Mouse (Mus musculus): Measurements from ENCODE around the gene Wscd2. TPM values are rescaled to one million over a fixed set of nuclear protein-coding genes. Genes with fewer than 3 reads are reported as not detected.

Gene Wscd2
- polyA plus RNA-seq, 1 experiment from 2014 or later, result 11.3 TPM

GRCm38 (mm10) chr5:113635861-113636565 is 145.9 kb downstream of the Wscd2 start:
- H3K4me1 ChIP-seq (ENCODE audit: control insufficient read depth, insufficient read depth, low read length), result peaks cover 4% of the 10 kb centered on the region
- no peaks in the 10 kb centered on the region for H3K36me3 ChIP-seq (ENCODE audit: control insufficient read depth, insufficient read depth, low read length)
- no peaks in the 10 kb centered on the region for H3K27me3 ChIP-seq (ENCODE audit: control insufficient read depth, insufficient read depth, low read length)
- no peak for DNase-seq (ENCODE audit: low spot score)
- no peaks in the 10 kb centered on the region for H3K9me3 ChIP-seq (ENCODE audit: control insufficient read depth, low read length)
- no peak overlapping the region for H3K4me3 ChIP-seq (ENCODE audit: low read depth, low read length)
- no peak for ATAC-seq (ENCODE audit: insufficient read depth, low FRiP score, low TSS enrichment)
- 86% methylated on average over 15 of the region's 15 CpGs for WGBS
- H3K27ac ChIP-seq (ENCODE audit: low read depth, low read length), result no peak overlapping the region
- no peak overlapping the region for H3K9ac ChIP-seq (ENCODE audit: low read length)
- H3K4me2 ChIP-seq (ENCODE audit: low read depth), result no peak overlapping the region

DNA sequence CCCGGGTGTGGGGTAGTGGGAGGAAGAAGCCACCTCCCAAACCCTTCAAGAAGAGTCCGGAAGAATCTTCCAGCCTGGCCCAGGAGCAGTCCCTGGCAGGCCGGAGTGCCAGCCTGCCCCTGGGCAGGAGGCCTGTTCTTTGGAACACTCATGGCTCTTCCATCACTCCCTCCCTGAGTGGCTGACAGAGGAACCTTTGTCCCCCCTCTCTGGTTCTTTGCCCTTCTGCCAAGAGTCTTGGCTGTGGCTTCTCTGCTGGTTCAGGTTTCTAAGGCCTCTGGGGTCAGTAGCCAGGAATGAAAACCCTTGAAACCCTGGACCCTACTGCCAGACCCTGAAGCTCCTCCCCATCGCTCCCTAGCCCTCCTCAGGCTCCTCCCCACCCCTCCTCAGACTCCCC is 147.5 kb downstream of the Wscd2 start:
- Histone ChIP-seq H3K9me3 (ENCODE audit: control insufficient read depth, low read length) (no peaks in the 10 kb centered on the region), H3K4me1 (ENCODE audit: control insufficient read depth, insufficient read depth, low read length) (peaks cover 4% of the 10 kb centered on the region), H3K4me3 (ENCODE audit: low read depth, low read length) (no peak overlapping the region), H3K27ac (ENCODE audit: low read depth, low read length) (no peak overlapping the region), H3K27me3 (ENCODE audit: control insufficient read depth, insufficient read depth, low read length) (no peaks in the 10 kb centered on the region), H3K9ac (ENCODE audit: low read length) (no peak overlapping the region), H3K4me2 (ENCODE audit: low read depth) (no peak overlapping the region), H3K36me3 (ENCODE audit: control insufficient read depth, insufficient read depth, low read length) (no peaks in the 10 kb centered on the region)
- WGBS, result 85% methylated on average over 4 of the region's 4 CpGs
- DNase-seq (ENCODE audit: low spot score) (no peak), ATAC-seq (ENCODE audit: insufficient read depth, low FRiP score, low TSS enrichment) (no peak)

DNA sequence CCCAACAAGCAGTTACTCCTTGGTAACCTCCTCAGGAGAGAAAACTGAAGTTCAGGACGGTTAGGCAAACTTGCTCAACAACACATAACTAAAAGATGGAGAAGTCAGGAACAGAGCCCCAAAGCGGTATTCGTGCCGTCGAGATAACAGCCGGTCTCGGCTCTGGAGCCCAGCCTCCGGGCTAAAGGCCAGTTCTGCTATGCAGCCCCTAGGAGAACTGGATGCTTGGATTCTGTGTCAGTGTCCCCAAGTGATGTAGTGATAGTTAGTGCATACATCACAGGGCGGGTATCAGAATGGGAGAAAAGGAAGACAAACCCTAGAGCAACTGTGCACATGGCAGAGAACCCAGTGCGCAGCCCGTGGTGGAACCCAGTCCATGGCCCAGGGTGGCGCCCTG is 147.9 kb downstream of the Wscd2 start:
- Histone ChIP-seq H3K9ac (ENCODE audit: low read length) (no peak overlapping the region), H3K4me2 (ENCODE audit: low read depth) (no peak overlapping the region), H3K4me3 (ENCODE audit: low read depth, low read length) (no peak overlapping the region), H3K4me1 (ENCODE audit: control insufficient read depth, insufficient read depth, low read length) (peaks cover 4% of the 10 kb centered on the region), H3K9me3 (ENCODE audit: control insufficient read depth, low read length) (no peaks in the 10 kb centered on the region), H3K27me3 (ENCODE audit: control insufficient read depth, insufficient read depth, low read length) (no peaks in the 10 kb centered on the region), H3K36me3 (ENCODE audit: control insufficient read depth, insufficient read depth, low read length) (no peaks in the 10 kb centered on the region), H3K27ac (ENCODE audit: low read depth, low read length) (no peak overlapping the region)
- no peak for ATAC-seq (ENCODE audit: insufficient read depth, low FRiP score, low TSS enrichment)
- DNase-seq (ENCODE audit: low spot score), result no peak
- WGBS, result 91% methylated on average over 12 of the region's 12 CpGs

DNA sequence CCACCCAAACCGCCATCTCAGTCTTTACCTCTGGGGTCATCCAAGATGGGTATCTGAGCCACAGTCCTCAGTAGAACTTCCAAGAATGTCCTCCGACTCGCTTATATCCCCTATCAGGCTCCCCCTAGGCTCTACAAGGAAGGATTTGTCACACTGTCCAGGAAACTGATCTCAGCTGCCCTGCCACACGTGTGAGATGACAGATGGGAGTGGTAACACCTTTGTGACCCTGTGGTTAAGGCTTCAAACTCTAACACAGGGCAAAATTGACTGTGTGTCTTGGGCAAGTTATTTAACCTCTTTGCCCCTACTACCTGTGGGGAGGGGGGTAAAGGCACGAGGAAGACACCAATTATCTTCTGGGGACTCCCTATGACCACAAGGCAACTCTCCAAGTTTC is 149.0 kb downstream of the Wscd2 start:
- peaks cover 6% of the 10 kb centered on the region for H3K4me1 ChIP-seq (ENCODE audit: control insufficient read depth, insufficient read depth, low read length)
- WGBS, result 69% methylated on average over 5 of the region's 5 CpGs
- H3K27ac ChIP-seq (ENCODE audit: low read depth, low read length), result no peak overlapping the region
- H3K36me3 ChIP-seq (ENCODE audit: control insufficient read depth, insufficient read depth, low read length), result no peaks in the 10 kb centered on the region
- H3K9ac ChIP-seq (ENCODE audit: low read length), result no peak overlapping the region
- DNase-seq (ENCODE audit: low spot score) (no peak), ATAC-seq (ENCODE audit: insufficient read depth, low FRiP score, low TSS enrichment) (no peak)
- no peaks in the 10 kb centered on the region for H3K9me3 ChIP-seq (ENCODE audit: control insufficient read depth, low read length)
- H3K27me3 ChIP-seq (ENCODE audit: control insufficient read depth, insufficient read depth, low read length), result no peaks in the 10 kb centered on the region
- no peak overlapping the region for H3K4me3 ChIP-seq (ENCODE audit: low read depth, low read length)
- no peak overlapping the region for H3K4me2 ChIP-seq (ENCODE audit: low read depth)

Other genes with a start within 250 kb of the Wscd2 start
- gene Sgsm1, start 179.5 kb upstream of the Wscd2 start, polyA plus RNA-seq (2014; fragmentation: Nextera tagmentation; extraction: Ambion mirVana), result 8.5 and 10.7 TPM in 2 replicates
- gene Aym1, start 133.0 kb upstream of the Wscd2 start, polyA plus RNA-seq (2014; fragmentation: Nextera tagmentation; extraction: Ambion mirVana), result not detected in 2 replicates
- gene Cmklr1, start 160.1 kb downstream of the Wscd2 start, polyA plus RNA-seq (2014; fragmentation: Nextera tagmentation; extraction: Ambion mirVana), result 1.8 and 1.9 TPM in 2 replicates
- not detected in 2 replicates for gene 1700069L16Rik, start 234.4 kb downstream of the Wscd2 start, polyA plus RNA-seq (2014; fragmentation: Nextera tagmentation; extraction: Ambion mirVana)
- gene Ficd, start 245.5 kb downstream of the Wscd2 start, polyA plus RNA-seq (2014; fragmentation: Nextera tagmentation; extraction: Ambion mirVana), result 3.7 and 4.7 TPM in 2 replicates

Data from neural tube, embryonic 11.5 days (tissue).